Mouse (Mus musculus) intestine, embryonic 15.5 days (tissue): Measurements from ENCODE around the gene Gm9573. TPM values are rescaled to one million over a fixed set of nuclear protein-coding genes. Genes with fewer than 3 reads are reported as not detected.

Source experiments
- ATAC-seq: fragments of 200-750 bp; cut with Nextera tagmentation; 2 replicates; pipeline ENCODE4 v1.8.0; 2017; ENCODE audit warnings: moderate TSS enrichment, moderate library complexity
- H3K27ac ChIP-seq: fragments of 300-500 bp; sonication (generic); 2 replicates; pipeline ENCODE4 v1.5.1; 2015; ENCODE audit warnings: mild to moderate bottlenecking, inconsistent platforms
- H3K27me3 ChIP-seq: fragments of 300-500 bp; sonication (generic); replicated peaks from 2 replicates; pipeline ENCODE4 v1.6.1; 2015; ENCODE audit warnings: inconsistent platforms
- H3K36me3 ChIP-seq: fragments of 300-500 bp; sonication (generic); 2 replicates; pipeline ENCODE4 v1.6.1; 2015; ENCODE audit warnings: inconsistent platforms
- H3K4me1 ChIP-seq: fragments of 300-500 bp; sonication (generic); replicated peaks from 2 replicates; pipeline ENCODE4 v1.6.1; 2015; ENCODE audit warnings: inconsistent platforms
- H3K4me2 ChIP-seq: fragments of 300-500 bp; sonication (generic); replicated peaks from 2 replicates; pipeline ENCODE4 v1.6.1; 2015; ENCODE audit warnings: mild to moderate bottlenecking, inconsistent platforms
- H3K4me3 ChIP-seq: fragments of 300-500 bp; sonication (generic); replicated peaks from 2 replicates; pipeline ENCODE4 v1.5.1; 2015; ENCODE audit warnings: inconsistent platforms
- H3K9ac ChIP-seq: fragments of 300-500 bp; sonication (generic); 2 replicates; pipeline ENCODE4 v1.6.1; 2015; ENCODE audit warnings: inconsistent platforms
- H3K9me3 ChIP-seq: fragments of 300-500 bp; sonication (generic); 2 replicates; pipeline ENCODE4 v1.6.1; 2016; ENCODE audit warnings: inconsistent platforms
- WGBS: fragments of 180-500 bp; shearing (Covaris S2); methylation state at CpG from one replicate; pipeline ENCODE4 v1.1.7; 2015; 5-methylcytosine and 5-hydroxymethylcytosine counted together
- polyA plus RNA-seq: library from polyadenylated mRNA; unstranded; fragments of >200 nt; fragmentation: Nextera tagmentation; extraction: Ambion mirVana; gene quantifications from 2 replicates; pipeline ENCODE4 v1.2.1, GENCODE M21; 2015

The Gm9573 gene
- polyA plus RNA-seq, 1 experiment from 2014 or later = not detected

DNA sequence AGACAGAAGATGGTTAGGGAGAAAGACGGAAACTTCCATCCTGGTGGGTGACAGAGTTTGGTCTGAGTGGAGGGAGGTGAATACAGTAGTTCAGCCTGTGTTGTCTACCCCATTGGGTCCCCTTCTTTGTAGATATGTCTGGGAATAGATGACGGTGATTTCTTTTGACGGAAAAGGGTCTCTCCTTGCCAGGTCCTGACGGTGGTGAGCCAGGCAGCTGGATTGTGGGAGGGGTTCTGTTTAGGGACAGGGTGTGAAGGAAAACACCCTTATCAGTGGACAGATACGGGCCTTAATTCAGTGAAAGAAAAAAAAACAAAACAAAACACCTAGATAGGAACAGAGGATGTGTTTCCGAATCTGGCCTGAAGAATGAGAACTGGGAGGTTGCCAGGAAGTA is 12.9 kb upstream of the Gm9573 start:
- Histone ChIP-seq H3K9ac (no peak overlapping the region), H3K9me3 (no peaks in the 10 kb centered on the region), H3K36me3 (no peaks in the 10 kb centered on the region), H3K4me1 (0 out of 2 replicates have a peak, but pooled peaks cover 5% of the 10 kb centered on the region), H3K4me2 (peak overlapping the region; percentile 17; the same call in 1 of the 2 replicates), H3K4me3 (no peak overlapping the region), H3K27ac (peak overlapping the region; percentile 51; the same call in 1 of the 2 replicates), H3K27me3 (no peaks in the 10 kb centered on the region)
- 61% methylated on average over 6 of the region's 6 CpGs for WGBS
- ATAC-seq = no peak

- Histone ChIP-seq H3K9me3 (no peaks in the 10 kb centered on the region), H3K4me3 (no peak overlapping the region), H3K27me3 (no peaks in the 10 kb centered on the region), H3K27ac (0 out of 2 replicates have a peak overlapping the region, but pooled peaks have one; percentile 51), H3K9ac (no peak overlapping the region), H3K4me1 (no peaks in the 10 kb centered on the region), H3K4me2 (peak overlapping the region; percentile 40), H3K36me3 (no peaks in the 10 kb centered on the region)
- 23% methylated on average over 14 of the region's 14 CpGs for WGBS
- ATAC-seq = peak; percentile 87
These were observed 12.2 kb upstream of the Gm9573 start for GRCm38 (mm10) chr17:35638475-35639190.

GRCm38 (mm10) chr17:35636363-35636762 is 9.9 kb upstream of the Gm9573 start:
- Histone ChIP-seq H3K36me3 (no peaks in the 10 kb centered on the region), H3K4me1 (no peaks in the 10 kb centered on the region), H3K4me3 (no peak overlapping the region), H3K4me2 (no peak overlapping the region), H3K27ac (no peak overlapping the region), H3K9me3 (no peaks in the 10 kb centered on the region), H3K27me3 (no peaks in the 10 kb centered on the region), H3K9ac (no peak overlapping the region)
- 39% methylated on average over 5 of the region's 5 CpGs for whole genome bisulfite sequencing
- ATAC-seq = 0 out of 2 replicates have a peak, but pooled peaks have one; percentile 19

- no peaks in the 10 kb centered on the region for H3K4me1 ChIP-seq
- H3K27ac ChIP-seq = no peak overlapping the region
- no peaks in the 10 kb centered on the region for H3K9me3 ChIP-seq
- H3K4me3 ChIP-seq = peak overlapping the region; percentile 33
- no peaks in the 10 kb centered on the region for H3K27me3 ChIP-seq
- no peak overlapping the region for H3K9ac ChIP-seq
- H3K36me3 ChIP-seq = no peaks in the 10 kb centered on the region
- peak overlapping the region; percentile 64 for H3K4me2 ChIP-seq
- ATAC-seq = peak; percentile 52
- WGBS = under 1% methylated on average over 15 of the region's 15 CpGs
These were observed 9.3 kb upstream of the Gm9573 start for GRCm38 (mm10) chr17:35635699-35636111.

GRCm38 (mm10) chr17:35635202-35635601 is 8.8 kb upstream of the Gm9573 start:
- 78% methylated on average over 3 of the region's 3 CpGs for WGBS

DNA sequence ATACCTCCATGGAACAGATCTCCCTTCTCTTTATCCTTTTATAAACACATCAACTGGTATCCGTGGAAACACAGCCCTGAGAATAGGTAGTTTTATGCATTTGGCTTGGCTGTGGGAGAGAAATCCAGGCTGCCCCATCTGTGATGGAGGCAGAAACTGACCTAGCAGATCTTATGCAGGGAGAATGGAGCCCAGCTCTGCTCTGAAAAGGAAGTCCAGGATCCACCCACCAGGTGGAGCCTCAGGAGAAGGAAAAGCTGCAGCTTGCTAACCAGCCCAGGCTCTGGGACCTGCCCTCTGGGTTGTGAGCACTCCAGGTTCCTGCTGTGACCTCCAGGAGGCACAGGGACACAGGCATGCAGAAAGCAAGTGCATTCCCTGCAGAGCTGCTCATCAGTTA is 7.6 kb upstream of the Gm9573 start:
- Histone ChIP-seq H3K27me3 (no peaks in the 10 kb centered on the region), H3K36me3 (no peaks in the 10 kb centered on the region), H3K4me1 (no peaks in the 10 kb centered on the region), H3K4me3 (no peak overlapping the region), H3K27ac (no peak overlapping the region), H3K9me3 (no peaks in the 10 kb centered on the region), H3K4me2 (no peak overlapping the region), H3K9ac (no peak overlapping the region)
- 0% methylated on average over 1 of the region's 1 CpGs for WGBS
- ATAC-seq = peak; percentile 61

More at GRCm38 (mm10) chr17:35635202-35635601, 8.8 kb upstream of the Gm9573 start:
- H3K36me3 ChIP-seq = no peaks in the 10 kb centered on the region
- H3K27ac ChIP-seq = no peak overlapping the region
- no peak overlapping the region for H3K4me3 ChIP-seq
- no peak overlapping the region for H3K9ac ChIP-seq
- no peaks in the 10 kb centered on the region for H3K27me3 ChIP-seq
- H3K4me1 ChIP-seq = no peaks in the 10 kb centered on the region
- H3K9me3 ChIP-seq = no peaks in the 10 kb centered on the region
- no peak for ATAC-seq
- no peak overlapping the region; the same call in 1 of the 2 replicates for H3K4me2 ChIP-seq

- Histone ChIP-seq H3K4me2 (no peak overlapping the region), H3K27me3 (no peaks in the 10 kb centered on the region), H3K27ac (no peak overlapping the region), H3K4me1 (no peaks in the 10 kb centered on the region), H3K9ac (no peak overlapping the region), H3K36me3 (no peaks in the 10 kb centered on the region), H3K4me3 (no peak overlapping the region), H3K9me3 (no peaks in the 10 kb centered on the region)
- peak; percentile 47; the same call in 1 of the 2 replicates for ATAC-seq
- 75% methylated on average over 4 of the region's 4 CpGs for WGBS
These were observed 9.3 kb downstream of the Gm9573 start for GRCm38 (mm10) chr17:35617127-35617526.

GRCm38 (mm10) chr17:35601736-35602354 is 24.6 kb downstream of the Gm9573 start:
- no peak overlapping the region for H3K27ac ChIP-seq
- H3K4me3 ChIP-seq = no peak overlapping the region
- H3K9ac ChIP-seq = no peak overlapping the region
- no peaks in the 10 kb centered on the region for H3K9me3 ChIP-seq
- H3K4me2 ChIP-seq = peak overlapping the region; percentile 26
- no peaks in the 10 kb centered on the region for H3K36me3 ChIP-seq
- WGBS = 31% methylated on average over 8 of the region's 8 CpGs
- peak; percentile 43; the same call in 1 of the 2 replicates for ATAC-seq
- no peaks in the 10 kb centered on the region for H3K4me1 ChIP-seq
- no peaks in the 10 kb centered on the region for H3K27me3 ChIP-seq

GRCm38 (mm10) chr17:35601249-35601648 is 25.2 kb downstream of the Gm9573 start, which contains the start of gene Sfta2:
Sfta2 (plus strand) TSS chr17:35601549.
- H3K36me3 ChIP-seq = no peaks in the 10 kb centered on the region
- no peak within 1 kb of the TSS for H3K4me3 ChIP-seq
- ATAC-seq = no peak
- no peaks in the 10 kb centered on the region for H3K9me3 ChIP-seq
- 52% methylated on average over 2 of the region's 2 CpGs for WGBS
- no peaks in the 10 kb centered on the region for H3K27me3 ChIP-seq
- H3K4me1 ChIP-seq = no peaks in the 10 kb centered on the region
- peak within 1 kb of the TSS; percentile 26 for H3K4me2 ChIP-seq
- no peak within 1 kb of the TSS for H3K9ac ChIP-seq
- no peak within 1 kb of the TSS for H3K27ac ChIP-seq

DNA sequence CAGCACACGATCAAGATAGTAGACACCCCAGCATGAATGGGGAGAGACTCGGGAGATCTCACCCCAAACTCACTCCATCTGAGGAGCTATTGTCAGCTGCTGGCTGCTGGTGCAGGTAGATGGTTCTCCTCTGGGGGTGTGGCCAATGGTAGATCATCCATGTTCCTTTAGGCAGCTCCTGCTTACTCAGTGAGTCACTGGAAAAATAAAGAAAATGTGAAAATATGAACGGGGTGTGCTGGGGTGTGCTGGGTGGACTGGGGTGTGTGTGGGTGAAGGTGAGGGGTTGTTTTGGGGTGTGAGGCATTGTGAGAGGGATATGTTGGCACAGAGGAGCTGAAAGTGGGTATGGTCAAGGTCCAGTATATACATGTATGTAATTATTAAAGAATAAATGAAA is 29.0 kb downstream of the Gm9573 start:
- H3K4me1 ChIP-seq = no peaks in the 10 kb centered on the region
- no peak overlapping the region for H3K27ac ChIP-seq
- H3K9ac ChIP-seq = no peak overlapping the region
- no peak overlapping the region for H3K4me3 ChIP-seq
- no peak for ATAC-seq
- 91% methylated on average over 3 of the region's 3 CpGs for WGBS
- no peaks in the 10 kb centered on the region for H3K27me3 ChIP-seq
- no peak overlapping the region for H3K4me2 ChIP-seq
- no peaks in the 10 kb centered on the region for H3K9me3 ChIP-seq
- H3K36me3 ChIP-seq = no peaks in the 10 kb centered on the region

GRCm38 (mm10) chr17:35594456-35594855 is 32.0 kb downstream of the Gm9573 start:
- Histone ChIP-seq H3K9me3 (no peaks in the 10 kb centered on the region), H3K4me1 (no peaks in the 10 kb centered on the region), H3K4me2 (no peak overlapping the region), H3K27ac (no peak overlapping the region), H3K27me3 (no peaks in the 10 kb centered on the region), H3K4me3 (no peak overlapping the region), H3K36me3 (no peaks in the 10 kb centered on the region), H3K9ac (no peak overlapping the region)
- WGBS = 84% methylated on average over 7 of the region's 7 CpGs
- no peak for ATAC-seq

DNA sequence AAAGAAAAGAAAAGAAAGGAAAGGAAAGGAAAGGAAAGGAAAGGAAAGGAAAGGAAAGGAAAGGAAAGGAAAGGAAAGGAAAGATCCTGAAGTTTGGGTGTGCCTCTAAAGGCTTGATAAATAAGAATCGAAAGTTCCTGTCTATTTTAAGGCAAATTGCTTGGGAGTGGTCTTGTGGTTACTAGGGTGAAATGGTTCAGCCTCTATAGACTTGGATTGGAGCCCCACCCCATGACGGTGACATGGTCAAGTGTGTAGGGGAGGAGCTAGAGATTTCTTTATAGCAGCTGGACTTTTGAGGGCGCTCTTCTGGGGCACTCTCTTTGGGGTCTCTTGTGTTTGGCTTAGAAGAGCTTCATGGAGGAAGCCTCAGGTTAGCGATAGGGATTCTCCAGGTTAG is 32.7 kb downstream of the Gm9573 start:
- no peak overlapping the region for H3K4me2 ChIP-seq
- no peak overlapping the region for H3K9ac ChIP-seq
- no peak overlapping the region for H3K27ac ChIP-seq
- H3K4me3 ChIP-seq = no peak overlapping the region
- no peak for ATAC-seq
- no peaks in the 10 kb centered on the region for H3K4me1 ChIP-seq
- no peaks in the 10 kb centered on the region for H3K27me3 ChIP-seq
- H3K9me3 ChIP-seq = no peaks in the 10 kb centered on the region
- 36% methylated on average over 4 of the region's 4 CpGs for WGBS
- no peaks in the 10 kb centered on the region for H3K36me3 ChIP-seq
